Mouse (Mus musculus) G1E-ER4 (cell line): ENCODE results near the gene Ddx3y. TPM values are rescaled to one million over a fixed set of nuclear protein-coding genes. Genes with fewer than 3 reads are reported as not detected.

ENCODE experiments used
- GATA1 ChIP-seq: IDR thresholded peaks from one replicate; pipeline ENCODE4 v1.8.0; 2012; ENCODE audit warnings: low read length, inconsistent platforms
- polyA plus RNA-seq: library from polyadenylated mRNA; stranded (reverse); fragments of >175 nt; gene quantifications from 2 replicates; pipeline ENCODE4 v1.2.3, GENCODE M21; 2012

Ddx3y gene
- not detected in 2 replicates for polyA plus RNA-seq

GRCm38 (mm10) chrY:1286171-1286795 lies at the start of gene Ddx3y:
Gene Ddx3y (minus strand): TSS chrY:1286629.
- TF ChIP-seq GATA1, result no peak

- no peak for TF ChIP-seq GATA1
Measured at GRCm38 (mm10) chrY:1293708-1294107, 7.3 kb upstream of the Ddx3y start.

- TF ChIP-seq GATA1, result no peak
Measured at GRCm38 (mm10) chrY:1285735-1286134, 694 bp downstream of the Ddx3y start.

- TF ChIP-seq GATA1, result no peak
Measured at GRCm38 (mm10) chrY:1246117-1246516, 40.3 kb downstream of the Ddx3y start.

GRCm38 (mm10) chrY:1245426-1245863 lies 41.0 kb downstream of the Ddx3y start, which contains the start of gene Uty:
Gene Uty (minus strand): TSS chrY:1245759.
- TF ChIP-seq GATA1, result no peak

GRCm38 (mm10) chrY:1244940-1245339 lies 41.5 kb downstream of the Ddx3y start:
- no peak for TF ChIP-seq GATA1

GRCm38 (mm10) chrY:1244421-1244820 lies 42.0 kb downstream of the Ddx3y start:
- no peak for TF ChIP-seq GATA1

GRCm38 (mm10) chrY:1220001-1220400 lies 66.4 kb downstream of the Ddx3y start:
- no peak for TF ChIP-seq GATA1

Other genes starting within 250 kb of the Ddx3y start
- not detected in 2 replicates for gene Uty, start 40.9 kb downstream of the Ddx3y start, polyA plus RNA-seq
- gene Usp9y, start 173.2 kb upstream of the Ddx3y start, polyA plus RNA-seq, result not detected in 2 replicates